Mouse (Mus musculus): ENCODE measurements around the gene Il13. TPM values are rescaled to one million over a fixed set of nuclear protein-coding genes. Genes with fewer than 3 reads are reported as not detected.

Gene Il13
- polyA plus RNA-seq, 1 experiment from 2014 or later, result not detected

DNA sequence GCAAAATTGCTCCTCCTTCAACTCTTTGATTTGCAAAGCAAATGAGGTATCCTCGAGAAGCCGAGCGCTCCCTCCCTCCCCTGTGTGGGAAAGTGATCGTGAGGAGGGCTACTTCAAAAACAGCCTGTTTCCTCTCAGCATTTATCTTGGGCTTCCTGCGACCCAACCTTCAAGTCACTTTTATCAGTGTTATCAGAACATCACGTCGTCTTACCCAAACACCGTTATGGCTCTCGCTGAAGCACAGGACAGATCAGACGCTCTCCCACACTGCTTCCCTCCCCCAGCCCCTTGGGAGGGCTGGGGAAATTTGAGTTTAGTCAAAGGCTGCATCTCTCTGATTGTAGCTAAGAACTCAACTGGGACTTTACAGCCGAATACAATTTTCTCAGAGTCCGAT lies 28.9 kb downstream of the Il13 start:
- Histone ChIP-seq H3K27me3 (ENCODE audit: low read depth, poor library complexity, severe bottlenecking) (no peaks in the 10 kb centered on the region), H3K36me3 (peaks cover 11% of the 10 kb centered on the region), H3K4me1 (peaks cover 15% of the 10 kb centered on the region), H3K4me3 (peak overlapping the region; percentile 27; the same call in 1 of the 2 replicates), H3K27ac (replicated peaks) (no peak overlapping the region), H3K9me3 (replicated peaks) (no peaks in the 10 kb centered on the region)
- 9% methylated on average over 12 of the region's 12 CpGs for WGBS
- DNase-seq (ENCODE audit: low spot score), result no peak

DNA sequence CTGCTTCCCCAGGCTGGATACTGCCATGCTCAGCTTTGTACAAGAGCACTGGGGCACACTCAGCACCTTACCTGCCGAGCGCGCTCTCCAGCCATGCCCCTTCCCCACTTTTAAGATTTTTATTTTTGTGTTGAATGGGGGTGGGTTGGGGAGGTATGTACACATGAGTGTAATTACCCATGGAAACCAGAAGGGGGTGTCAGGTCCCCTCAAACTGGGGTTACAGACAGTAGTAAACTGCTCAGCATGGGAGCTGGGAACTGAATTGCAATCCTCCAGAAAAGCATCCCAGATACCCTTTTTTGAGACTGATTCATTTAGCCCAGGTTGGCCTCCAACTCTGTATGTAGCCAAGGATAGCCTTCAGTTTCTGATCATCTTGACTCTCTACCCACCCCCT lies 29.5 kb downstream of the Il13 start:
- Histone ChIP-seq H3K4me1 (peaks cover 15% of the 10 kb centered on the region), H3K27me3 (ENCODE audit: low read depth, poor library complexity, severe bottlenecking) (no peaks in the 10 kb centered on the region), H3K4me3 (no peak overlapping the region), H3K36me3 (peaks cover 16% of the 10 kb centered on the region), H3K9me3 (replicated peaks) (no peaks in the 10 kb centered on the region), H3K27ac (replicated peaks) (no peak overlapping the region)
- no peak for DNase-seq (ENCODE audit: low spot score)
- 95% methylated on average over 3 of the region's 3 CpGs for WGBS

DNA sequence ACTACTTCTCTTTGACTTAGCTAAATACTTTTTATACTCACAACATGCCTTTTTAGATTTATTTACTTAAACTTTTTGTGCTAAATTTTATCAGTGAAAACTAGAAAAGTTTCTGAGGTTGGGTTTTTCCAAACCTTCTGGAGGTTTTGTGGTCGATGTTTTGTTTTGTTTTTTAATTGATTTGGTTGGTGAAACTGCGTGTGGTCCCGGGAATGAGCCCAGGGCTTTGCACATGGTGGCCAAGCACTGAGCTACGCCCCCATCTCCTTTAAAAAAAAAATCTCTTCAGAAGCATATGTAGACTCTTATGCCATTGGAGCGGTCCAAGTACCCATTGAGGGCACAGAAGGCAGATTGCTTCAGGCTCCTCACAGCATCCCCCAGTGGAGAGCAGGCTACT lies 43.4 kb downstream of the Il13 start:
- Histone ChIP-seq H3K4me3 (no peak overlapping the region), H3K27ac (replicated peaks) (no peak overlapping the region), H3K9me3 (replicated peaks) (no peaks in the 10 kb centered on the region), H3K4me1 (peaks cover 4% of the 10 kb centered on the region; the same call in 1 of the 2 replicates), H3K36me3 (peaks cover 89% of the 10 kb centered on the region), H3K27me3 (ENCODE audit: low read depth, poor library complexity, severe bottlenecking) (no peaks in the 10 kb centered on the region)
- 94% methylated on average over 5 of the region's 5 CpGs for WGBS
- no peak for DNase-seq (ENCODE audit: low spot score)

DNA sequence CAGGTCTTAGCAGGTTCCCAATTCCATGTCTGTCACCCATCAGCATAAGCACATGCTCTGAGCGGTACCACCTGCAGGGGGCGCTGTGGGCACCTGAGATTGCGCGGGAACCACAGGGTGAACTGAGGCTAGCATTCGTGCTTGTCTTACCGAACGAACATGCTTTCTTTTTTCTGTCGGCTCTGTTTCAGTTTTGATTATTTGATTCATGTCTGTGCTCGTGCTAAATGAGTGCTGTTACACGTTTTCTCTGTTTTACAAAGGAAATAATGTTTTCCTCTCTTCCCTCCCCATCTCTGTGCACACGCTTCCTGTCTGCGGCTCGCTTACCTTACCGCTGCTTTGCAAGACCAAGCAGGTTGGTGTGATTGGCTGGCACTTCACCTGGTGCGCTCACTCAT lies 44.1 kb downstream of the Il13 start:
- no peak overlapping the region for H3K27ac ChIP-seq (replicated peaks)
- peaks cover 4% of the 10 kb centered on the region; the same call in 1 of the 2 replicates for H3K4me1 ChIP-seq
- H3K4me3 ChIP-seq, result no peak overlapping the region
- 45% methylated on average over 15 of the region's 15 CpGs for WGBS
- peaks cover 87% of the 10 kb centered on the region for H3K36me3 ChIP-seq
- peak; percentile 59 for DNase-seq (ENCODE audit: low spot score)
- H3K27me3 ChIP-seq (ENCODE audit: low read depth, poor library complexity, severe bottlenecking), result no peaks in the 10 kb centered on the region
- no peaks in the 10 kb centered on the region for H3K9me3 ChIP-seq (replicated peaks)

DNA sequence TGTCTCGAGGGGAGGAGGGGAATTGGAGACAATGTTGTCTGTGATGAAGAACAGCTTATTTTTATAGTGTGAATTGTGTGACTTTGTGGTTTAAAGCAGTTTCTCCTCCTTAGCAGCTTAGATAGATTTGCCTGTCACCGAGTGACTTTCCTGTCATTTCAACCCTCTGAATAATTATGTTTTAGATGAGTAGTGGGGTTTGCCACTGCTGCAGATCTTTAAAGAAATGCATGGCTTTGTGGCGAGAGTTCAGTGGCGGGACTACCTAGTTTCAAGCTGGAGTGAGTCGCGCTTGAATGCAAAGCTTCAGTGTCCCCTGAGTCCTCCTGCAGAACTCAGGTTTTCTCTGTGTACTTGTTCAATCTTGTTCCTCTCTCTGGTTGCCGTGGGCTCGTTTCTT lies 46.2 kb downstream of the Il13 start:
- Histone ChIP-seq H3K36me3 (peaks cover 86% of the 10 kb centered on the region), H3K9me3 (replicated peaks) (no peaks in the 10 kb centered on the region), H3K4me1 (peaks cover 4% of the 10 kb centered on the region; the same call in 1 of the 2 replicates), H3K4me3 (no peak overlapping the region), H3K27me3 (ENCODE audit: low read depth, poor library complexity, severe bottlenecking) (no peaks in the 10 kb centered on the region), H3K27ac (replicated peaks) (no peak overlapping the region)
- WGBS, result 75% methylated on average over 8 of the region's 8 CpGs
- no peak for DNase-seq (ENCODE audit: low spot score)

DNA sequence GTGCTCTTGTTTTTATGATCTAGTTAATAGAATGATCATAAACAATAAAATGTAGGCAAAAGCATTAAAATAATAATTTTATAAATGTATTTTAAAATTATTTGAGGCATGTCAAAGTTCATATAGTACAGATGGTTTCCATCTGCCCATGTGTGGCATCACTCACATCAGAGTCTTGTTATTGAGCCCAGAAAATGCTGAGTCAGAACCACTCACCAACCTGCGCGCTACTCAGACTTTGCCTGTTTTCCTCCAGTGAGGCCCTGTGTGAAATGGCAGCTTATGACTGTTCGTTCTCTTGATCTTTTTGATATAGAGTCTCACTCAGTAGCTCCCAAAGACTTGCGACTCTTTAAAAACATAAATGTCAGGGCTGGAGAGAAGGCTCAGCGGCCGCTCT lies 49.0 kb downstream of the Il13 start:
- H3K4me1 ChIP-seq, result peaks cover 4% of the 10 kb centered on the region; the same call in 1 of the 2 replicates
- 96% methylated on average over 6 of the region's 6 CpGs for WGBS
- H3K27me3 ChIP-seq (ENCODE audit: low read depth, poor library complexity, severe bottlenecking), result no peaks in the 10 kb centered on the region
- DNase-seq (ENCODE audit: low spot score), result no peak
- H3K27ac ChIP-seq (replicated peaks), result no peak overlapping the region
- H3K9me3 ChIP-seq (replicated peaks), result no peaks in the 10 kb centered on the region
- H3K4me3 ChIP-seq, result no peak overlapping the region
- peaks cover 82% of the 10 kb centered on the region for H3K36me3 ChIP-seq

DNA sequence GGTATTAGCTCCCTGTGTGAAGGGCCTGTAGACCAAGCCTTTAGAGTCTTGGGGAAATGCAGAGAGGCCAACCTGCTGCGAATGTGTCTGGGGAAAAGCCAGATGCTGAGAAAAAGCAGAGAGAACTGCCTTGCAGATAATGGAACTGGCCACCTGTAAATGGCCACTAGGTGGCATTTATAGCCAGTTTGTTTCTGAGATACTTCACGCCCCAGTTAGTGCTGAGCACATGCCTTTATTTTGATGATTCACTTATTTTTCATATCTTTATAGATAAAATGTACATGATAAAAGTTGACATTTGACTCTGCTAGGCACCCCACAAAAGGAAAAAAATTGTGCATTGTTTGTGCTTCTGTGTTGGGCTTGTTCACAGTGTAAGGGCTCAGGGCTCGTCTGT lies 49.7 kb downstream of the Il13 start:
- H3K27me3 ChIP-seq (ENCODE audit: low read depth, poor library complexity, severe bottlenecking), result no peaks in the 10 kb centered on the region
- no peak for DNase-seq (ENCODE audit: low spot score)
- no peak overlapping the region for H3K4me3 ChIP-seq
- H3K4me1 ChIP-seq, result peaks cover 4% of the 10 kb centered on the region; the same call in 1 of the 2 replicates
- WGBS, result 69% methylated on average over 3 of the region's 3 CpGs
- no peaks in the 10 kb centered on the region for H3K9me3 ChIP-seq (replicated peaks)
- peaks cover 85% of the 10 kb centered on the region for H3K36me3 ChIP-seq
- H3K27ac ChIP-seq (replicated peaks), result no peak overlapping the region

DNA sequence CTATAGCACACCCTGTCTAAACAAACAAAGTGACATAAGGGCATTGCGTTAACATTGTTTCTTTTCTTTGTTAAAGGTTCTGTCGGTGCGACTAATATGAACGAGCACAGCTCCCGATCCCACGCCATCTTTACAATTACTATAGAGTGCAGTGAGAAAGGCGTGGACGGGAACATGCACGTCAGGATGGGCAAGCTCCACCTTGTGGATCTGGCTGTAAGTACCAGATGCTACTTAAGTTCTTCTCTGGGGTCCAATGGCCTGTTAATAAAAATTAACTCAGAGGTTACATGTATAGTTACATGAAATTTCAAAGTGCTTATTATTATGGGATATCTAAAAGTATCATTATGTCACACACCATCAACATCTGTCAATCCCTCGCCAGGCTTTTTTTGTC lies 51.4 kb downstream of the Il13 start:
- 84% methylated on average over 10 of the region's 10 CpGs for WGBS
- Histone ChIP-seq H3K27ac (replicated peaks) (no peak overlapping the region), H3K4me1 (peaks cover 4% of the 10 kb centered on the region; the same call in 1 of the 2 replicates), H3K9me3 (replicated peaks) (no peaks in the 10 kb centered on the region), H3K27me3 (ENCODE audit: low read depth, poor library complexity, severe bottlenecking) (no peaks in the 10 kb centered on the region), H3K36me3 (peaks cover 84% of the 10 kb centered on the region), H3K4me3 (no peak overlapping the region)
- no peak for DNase-seq (ENCODE audit: low spot score)

Other genes starting within 250 kb of the Il13 start
- not detected in 2 replicates for gene Leap2, start 211.5 kb downstream of the Il13 start, polyA plus RNA-seq (2016; fragmentation: Nextera tagmentation; extraction: Ambion mirVana)
- gene Uqcrq, start 203.9 kb downstream of the Il13 start, polyA plus RNA-seq (2016; fragmentation: Nextera tagmentation; extraction: Ambion mirVana), result 597 and 602 TPM in 2 replicates
- 2.1 and 2.7 TPM in 2 replicates for gene Gdf9, start 203.7 kb downstream of the Il13 start, polyA plus RNA-seq (2016; fragmentation: Nextera tagmentation; extraction: Ambion mirVana)
- gene Gm10447, start 177.6 kb downstream of the Il13 start, polyA plus RNA-seq (2016; fragmentation: Nextera tagmentation; extraction: Ambion mirVana), result not detected in 2 replicates
- gene Shroom1, start 177.5 kb downstream of the Il13 start, polyA plus RNA-seq (2016; fragmentation: Nextera tagmentation; extraction: Ambion mirVana), result 1.8 and 2.1 TPM in 2 replicates
- not detected in 2 replicates for gene Gm9837, start 164.2 kb downstream of the Il13 start, polyA plus RNA-seq (2016; fragmentation: Nextera tagmentation; extraction: Ambion mirVana)
- gene Gm9945, start 154.5 kb downstream of the Il13 start, polyA plus RNA-seq (2016; fragmentation: Nextera tagmentation; extraction: Ambion mirVana), result not detected in 2 replicates
- 0.19 and 0.26 TPM in 2 replicates for gene Sowaha, start 154.4 kb downstream of the Il13 start, polyA plus RNA-seq (2016; fragmentation: Nextera tagmentation; extraction: Ambion mirVana)
- gene Sept8, start 115.4 kb downstream of the Il13 start, polyA plus RNA-seq (2016; fragmentation: Nextera tagmentation; extraction: Ambion mirVana), result 17.3 and 18.0 TPM in 2 replicates
- 77.3 and 94.6 TPM in 2 replicates for gene Kif3a, start 67.3 kb downstream of the Il13 start, polyA plus RNA-seq (2016; fragmentation: Nextera tagmentation; extraction: Ambion mirVana)
- gene Il4, start 16.0 kb downstream of the Il13 start, polyA plus RNA-seq (2016; fragmentation: Nextera tagmentation; extraction: Ambion mirVana), result 1.0 and 1.3 TPM in 2 replicates
- gene Rad50, start 72.6 kb upstream of the Il13 start, polyA plus RNA-seq (2016; fragmentation: Nextera tagmentation; extraction: Ambion mirVana), result 21.2 and 22.6 TPM in 2 replicates
- gene Il5, start 86.1 kb upstream of the Il13 start, polyA plus RNA-seq (2016; fragmentation: Nextera tagmentation; extraction: Ambion mirVana), result not detected in 2 replicates
- 3.6 and 3.8 TPM in 2 replicates for gene Irf1, start 135.3 kb upstream of the Il13 start, polyA plus RNA-seq (2016; fragmentation: Nextera tagmentation; extraction: Ambion mirVana)
- not detected in 2 replicates for gene Gm17334, start 138.5 kb upstream of the Il13 start, polyA plus RNA-seq (2016; fragmentation: Nextera tagmentation; extraction: Ambion mirVana)
- gene Gm12216, start 224.6 kb upstream of the Il13 start, polyA plus RNA-seq (2016; fragmentation: Nextera tagmentation; extraction: Ambion mirVana), result 0.22 TPM in 1 of 2 replicates, not detected in the other

All from midbrain, embryonic 10.5 days (tissue).